Mouse (Mus musculus) midbrain, embryonic 13.5 days (tissue): ENCODE measurements around the gene Gins1. TPM values are rescaled to one million over a fixed set of nuclear protein-coding genes. Genes with fewer than 3 reads are reported as not detected.

ENCODE experiments used
- ATAC-seq: fragments of 200-750 bp; cut with Nextera tagmentation; 2 replicates; pipeline ENCODE4 v1.8.0; 2017; ENCODE audit warnings: mild to moderate bottlenecking, moderate TSS enrichment, moderate library complexity
- H3K27ac ChIP-seq: fragments of 300-500 bp; sonication (generic); 2 replicates; pipeline ENCODE4 v1.5.1; 2015; ENCODE audit warnings: inconsistent platforms, mild to moderate bottlenecking, moderate library complexity
- H3K27me3 ChIP-seq: fragments of 300-500 bp; sonication (generic); 2 replicates; pipeline ENCODE4 v1.6.1; 2015; ENCODE audit warnings: mild to moderate bottlenecking, inconsistent platforms
- H3K36me3 ChIP-seq: fragments of 300-500 bp; sonication (generic); 2 replicates; pipeline ENCODE4 v1.6.1; 2015; ENCODE audit warnings: mild to moderate bottlenecking, inconsistent platforms
- H3K4me1 ChIP-seq: fragments of 300-500 bp; sonication (generic); replicated peaks from 2 replicates; pipeline ENCODE4 v1.6.1; 2015; ENCODE audit warnings: inconsistent platforms
- H3K4me2 ChIP-seq: fragments of 300-500 bp; sonication (generic); replicated peaks from 2 replicates; pipeline ENCODE4 v1.6.1; 2015; ENCODE audit warnings: moderate library complexity, mild to moderate bottlenecking, inconsistent platforms
- H3K4me3 ChIP-seq: fragments of 300-500 bp; sonication (generic); replicated peaks from 2 replicates; pipeline ENCODE4 v1.5.1; 2015; ENCODE audit warnings: mild to moderate bottlenecking, inconsistent platforms
- H3K9ac ChIP-seq: fragments of 300-500 bp; sonication (generic); replicated peaks from 2 replicates; pipeline ENCODE4 v1.6.1; 2015; ENCODE audit warnings: mild to moderate bottlenecking, inconsistent platforms
- H3K9me3 ChIP-seq: fragments of 300-500 bp; sonication (generic); 2 replicates; pipeline ENCODE4 v1.6.1; 2016; ENCODE audit warnings: mild to moderate bottlenecking, inconsistent platforms
- WGBS: fragments of 180-500 bp; shearing (Covaris S2); methylation state at CpG from one replicate; pipeline ENCODE4 v1.1.7; 2015; 5-methylcytosine and 5-hydroxymethylcytosine counted together
- polyA plus RNA-seq: library from polyadenylated mRNA; unstranded; fragments of >200 nt; fragmentation: Nextera tagmentation; extraction: Ambion mirVana; gene quantifications from 2 replicates; pipeline ENCODE4 v1.2.1, GENCODE M21; 2015

Gins1 gene
- polyA plus RNA-seq, 1 experiment from 2014 or later: 33.5 TPM

DNA sequence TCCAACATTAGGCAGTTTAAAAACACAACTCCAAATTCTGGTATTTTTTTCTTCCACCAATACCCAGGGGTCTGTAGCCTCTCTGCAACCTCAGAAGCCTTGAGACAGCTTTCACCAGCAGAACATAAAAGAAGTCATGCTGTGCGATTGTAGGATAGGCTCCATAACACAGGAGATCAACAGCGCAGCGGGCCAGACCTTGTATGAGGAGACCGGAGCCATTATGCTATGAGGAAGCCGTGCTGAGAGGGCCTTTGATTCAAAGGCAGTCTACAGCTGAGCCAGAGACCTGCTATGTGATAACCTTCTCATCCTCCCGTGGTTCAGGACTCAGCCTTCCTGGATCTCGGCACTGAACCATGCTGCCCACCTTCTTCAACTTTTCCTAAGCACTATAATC lies 66.7 kb downstream of the Gins1 start:
- no peaks in the 10 kb centered on the region for H3K4me1 ChIP-seq
- no peaks in the 10 kb centered on the region for H3K9me3 ChIP-seq
- H3K9ac ChIP-seq: no peak overlapping the region
- WGBS: 63% methylated on average over 7 of the region's 7 CpGs
- no peak overlapping the region for H3K27ac ChIP-seq
- no peak overlapping the region for H3K4me3 ChIP-seq
- peaks cover 69% of the 10 kb centered on the region for H3K36me3 ChIP-seq
- H3K4me2 ChIP-seq: no peak overlapping the region
- H3K27me3 ChIP-seq: no peaks in the 10 kb centered on the region
- no peak for ATAC-seq

DNA sequence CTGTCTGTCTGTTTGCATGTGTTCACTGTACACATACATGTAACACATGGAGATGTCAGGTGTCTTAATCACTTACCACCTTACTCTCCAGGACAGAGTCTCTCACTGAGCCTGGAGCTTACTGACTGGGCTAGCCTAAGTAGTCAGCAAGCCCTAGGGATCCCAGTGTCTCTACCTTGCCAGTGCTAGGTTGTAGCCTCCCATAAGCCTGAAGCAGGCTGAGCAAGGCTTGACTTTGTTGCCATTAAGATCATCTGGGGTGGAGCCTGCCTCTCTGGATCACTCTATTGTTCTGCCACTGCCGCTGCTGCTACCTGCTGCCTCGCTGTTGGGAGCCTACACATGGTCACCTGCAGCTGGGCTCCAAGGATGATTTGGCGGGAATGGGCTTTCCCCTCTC lies 67.5 kb downstream of the Gins1 start:
- no peak overlapping the region for H3K27ac ChIP-seq
- no peak for ATAC-seq
- H3K9me3 ChIP-seq: no peaks in the 10 kb centered on the region
- no peak overlapping the region for H3K4me2 ChIP-seq
- H3K4me3 ChIP-seq: no peak overlapping the region
- H3K9ac ChIP-seq: no peak overlapping the region
- WGBS: 92% methylated on average over 3 of the region's 3 CpGs
- no peaks in the 10 kb centered on the region for H3K27me3 ChIP-seq
- H3K36me3 ChIP-seq: peaks cover 68% of the 10 kb centered on the region
- H3K4me1 ChIP-seq: no peaks in the 10 kb centered on the region

- Histone ChIP-seq H3K36me3 (peaks cover 64% of the 10 kb centered on the region), H3K4me2 (no peak overlapping the region), H3K27ac (no peak overlapping the region), H3K4me1 (no peaks in the 10 kb centered on the region), H3K9me3 (no peaks in the 10 kb centered on the region), H3K4me3 (no peak overlapping the region), H3K9ac (no peak overlapping the region), H3K27me3 (no peaks in the 10 kb centered on the region)
- no peak for ATAC-seq
- WGBS: 97% methylated on average over 8 of the region's 8 CpGs
Observed at GRCm38 (mm10) chr2:150973401-150974115, 68.4 kb downstream of the Gins1 start.

GRCm38 (mm10) chr2:150976871-150977270 lies 71.7 kb downstream of the Gins1 start:
- Histone ChIP-seq H3K27ac (no peak overlapping the region), H3K9ac (no peak overlapping the region), H3K4me2 (no peak overlapping the region), H3K27me3 (no peaks in the 10 kb centered on the region), H3K9me3 (no peaks in the 10 kb centered on the region), H3K4me3 (no peak overlapping the region), H3K4me1 (no peaks in the 10 kb centered on the region), H3K36me3 (peaks cover 44% of the 10 kb centered on the region)
- 94% methylated on average over 5 of the region's 5 CpGs for WGBS
- ATAC-seq: no peak

GRCm38 (mm10) chr2:150977676-150978075 lies 72.5 kb downstream of the Gins1 start:
- no peak for ATAC-seq
- Histone ChIP-seq H3K9me3 (no peaks in the 10 kb centered on the region), H3K36me3 (peaks cover 38% of the 10 kb centered on the region), H3K9ac (no peak overlapping the region), H3K27me3 (no peaks in the 10 kb centered on the region), H3K4me1 (no peaks in the 10 kb centered on the region), H3K4me3 (no peak overlapping the region), H3K4me2 (no peak overlapping the region), H3K27ac (no peak overlapping the region)
- WGBS: 97% methylated on average over 6 of the region's 6 CpGs

DNA sequence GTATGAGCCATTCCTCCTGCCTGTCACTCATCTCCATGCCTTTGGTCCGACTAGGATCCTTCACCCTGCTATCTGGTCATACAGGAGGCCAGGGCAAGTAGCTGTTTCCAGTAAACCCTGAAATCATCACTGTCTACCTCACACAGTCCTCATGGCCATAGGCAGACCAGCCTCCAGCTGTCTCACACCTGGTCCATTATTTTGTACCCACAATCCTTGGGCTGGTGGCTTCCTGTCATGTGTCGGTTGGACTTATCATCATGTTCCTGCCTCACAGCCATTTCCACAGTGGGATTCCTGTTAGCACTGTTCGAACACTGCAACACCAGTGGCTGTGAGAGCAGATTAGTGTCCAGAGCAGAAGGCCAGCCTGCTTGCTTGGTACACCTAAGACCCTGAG lies 73.6 kb downstream of the Gins1 start:
- no peaks in the 10 kb centered on the region for H3K9me3 ChIP-seq
- H3K27me3 ChIP-seq: no peaks in the 10 kb centered on the region
- H3K4me1 ChIP-seq: no peaks in the 10 kb centered on the region
- H3K36me3 ChIP-seq: peaks cover 29% of the 10 kb centered on the region
- no peak for ATAC-seq
- WGBS: 95% methylated on average over 3 of the region's 3 CpGs
- no peak overlapping the region for H3K9ac ChIP-seq
- H3K4me2 ChIP-seq: no peak overlapping the region
- no peak overlapping the region for H3K4me3 ChIP-seq
- no peak overlapping the region for H3K27ac ChIP-seq

- H3K9me3 ChIP-seq: no peaks in the 10 kb centered on the region
- no peak for ATAC-seq
Observed at GRCm38 (mm10) chr2:150979861-150980620, 74.8 kb downstream of the Gins1 start.

More at GRCm38 (mm10) chr2:150979861-150980620, 74.8 kb downstream of the Gins1 start:
- H3K27ac ChIP-seq: no peak overlapping the region
- H3K4me2 ChIP-seq: no peak overlapping the region
- H3K27me3 ChIP-seq: no peaks in the 10 kb centered on the region
- no peaks in the 10 kb centered on the region for H3K4me1 ChIP-seq
- H3K9ac ChIP-seq: no peak overlapping the region
- H3K4me3 ChIP-seq: no peak overlapping the region
- WGBS: 87% methylated on average over 14 of the region's 14 CpGs
- H3K36me3 ChIP-seq: peaks cover 19% of the 10 kb centered on the region

Other genes starting within 250 kb of the Gins1 start
- 20.1 and 22.7 TPM in 2 replicates for gene Acss1, start 236.9 kb upstream of the Gins1 start, polyA plus RNA-seq
- 0.05 and 0.23 TPM in 2 replicates for gene Vsx1, start 216.0 kb upstream of the Gins1 start, polyA plus RNA-seq
- gene Entpd6, start 156.4 kb upstream of the Gins1 start, polyA plus RNA-seq: 43.0 and 47.6 TPM in 2 replicates
- 66.0 and 72.5 TPM in 2 replicates for gene Pygb, start 118.7 kb upstream of the Gins1 start, polyA plus RNA-seq
- 77.6 and 84.8 TPM in 2 replicates for gene Abhd12, start 659 bp upstream of the Gins1 start, polyA plus RNA-seq
- gene Ninl, start 134.0 kb downstream of the Gins1 start, polyA plus RNA-seq: 6.9 and 7.0 TPM in 2 replicates
- 32.8 and 36.5 TPM in 2 replicates for gene Nanp, start 134.0 kb downstream of the Gins1 start, polyA plus RNA-seq
- gene Gm14151, start 186.9 kb downstream of the Gins1 start, polyA plus RNA-seq: not detected in 2 replicates
- not detected in 2 replicates for gene Gm14147, start 192.8 kb downstream of the Gins1 start, polyA plus RNA-seq